Mouse (Mus musculus) liver, embryonic 14.5 days (tissue): ENCODE data around the gene Lrsam1. TPM values are rescaled to one million over a fixed set of nuclear protein-coding genes. Genes with fewer than 3 reads are reported as not detected.
A peak's percentile ranks its signal among the peaks of the same experiment; 100 is the strongest.

Experiments used
- ATAC-seq: fragments of 200-750 bp; cut with Nextera tagmentation; 2 replicates; pipeline ENCODE4 v1.8.0; 2017; ENCODE audit warnings: moderate number of reproducible peaks, mild to moderate bottlenecking, moderate library complexity; ENCODE audit not compliant: insufficient read depth
- DNase-seq, 3 experiments: peaks; one replicate each; pipeline ENCODE4 v3.0.0-alpha.2; 2012 to 2013; ENCODE audit warnings: low read depth in 3 of 3, low spot score in 3 of 3
- H3K27ac ChIP-seq: fragments of 300-500 bp; sonication (generic); 2 replicates; pipeline ENCODE4 v1.5.1; 2014; ENCODE audit warnings: moderate library complexity, mild to moderate bottlenecking, control low read depth, inconsistent platforms
- H3K27me3 ChIP-seq: fragments of 300-500 bp; sonication (generic); 2 replicates; pipeline ENCODE4 v1.6.1; 2014; ENCODE audit warnings: mild to moderate bottlenecking, low read length, moderate library complexity; ENCODE audit not compliant: control insufficient read depth, insufficient read depth
- H3K36me3 ChIP-seq: fragments of 300-500 bp; sonication (generic); replicated peaks from 2 replicates; pipeline ENCODE4 v1.6.1; 2014; ENCODE audit warnings: low read depth; ENCODE audit not compliant: control insufficient read depth, insufficient read depth
- H3K4me1 ChIP-seq, 2 experiments: fragments of 200-500 bp in 1 of 2; fragments of 300-500 bp in 1 of 2; sonication (generic) in 1 of 2; replicated peaks; 2 replicates each; pipeline ENCODE4 v1.6.1; 2012 to 2014; ENCODE audit warnings: antibody characterized with exemption in 1 of 2, inconsistent platforms in 1 of 2, low read length in 1 of 2; ENCODE audit not compliant: control insufficient read depth in 2 of 2, insufficient read depth in 2 of 2
- H3K4me2 ChIP-seq: fragments of 300-500 bp; sonication (generic); 2 replicates; pipeline ENCODE4 v1.6.1; 2014; ENCODE audit warnings: low read depth, mild to moderate bottlenecking, control low read depth, moderate library complexity
- H3K4me3 ChIP-seq, 2 experiments: fragments of 200-500 bp in 1 of 2; fragments of 300-500 bp in 1 of 2; sonication (generic) in 1 of 2; 2 replicates each; pipeline ENCODE4 v1.5.1; 2012 to 2014; ENCODE audit warnings: low read depth in 2 of 2, low read length in 2 of 2, mild to moderate bottlenecking in 2 of 2, control low read depth in 1 of 2, inconsistent platforms in 1 of 2, moderate library complexity in 1 of 2; ENCODE audit not compliant: insufficient read depth in 1 of 2
- H3K9ac ChIP-seq: fragments of 300-500 bp; sonication (generic); replicated peaks from 2 replicates; pipeline ENCODE4 v1.6.1; 2014; ENCODE audit warnings: mild to moderate bottlenecking, control low read depth, moderate library complexity
- H3K9me3 ChIP-seq: fragments of 300-500 bp; sonication (generic); 2 replicates; pipeline ENCODE4 v1.6.1; 2016; ENCODE audit warnings: low read length, mixed read lengths; ENCODE audit not compliant: control insufficient read depth
- CTCF ChIP-seq: IDR thresholded peaks from 2 replicates; pipeline ENCODE4 v1.5.1; 2016; ENCODE audit warnings: antibody characterized with exemption, low read depth, control low read depth
- EP300 ChIP-seq: IDR thresholded peaks from 2 replicates; pipeline ENCODE4 v1.6.1; 2016; ENCODE audit warnings: antibody characterized with exemption, low read depth
- WGBS: fragments of 180-500 bp; shearing (Covaris S2); extraction: QIAGEN DNeasy Blood & Tissue Kit; methylation state at CpG from one replicate; pipeline ENCODE4 v1.1.7; 2014; ENCODE audit not compliant: insufficient replicate concordance; 5-methylcytosine and 5-hydroxymethylcytosine counted together
- polyA plus RNA-seq, 2 experiments: library from polyadenylated mRNA; depleted of rRNA in 1 of 2; stranded (reverse) in 1 of 2; unstranded in 1 of 2; fragments of >200 nt; fragmentation: Nextera tagmentation in 1 of 2; extraction: Ambion mirVana in 1 of 2; gene quantifications; 2 replicates each; pipeline versions ENCODE4 v1.2.1 to v1.2.3; 2012 to 2014

Gene Lrsam1
- polyA plus RNA-seq, 2 experiments, result 1.1 to 2.5 TPM

GRCm38 (mm10) chr2:32965511-32966183 lies 4.2 kb upstream of the Lrsam1 start:
- Histone ChIP-seq H3K9ac (peak overlapping the region; percentile 92), H3K27ac (peak overlapping the region; percentile 86), H3K36me3 (peaks cover 19% of the 10 kb centered on the region), H3K4me2 (peak overlapping the region; percentile 89), H3K4me3 (peak overlapping the region in 1 of 2 experiments; percentile 80; a peak in 2 of 4 replicates), H3K9me3 (no peaks in the 10 kb centered on the region), H3K27me3 (no peaks in the 10 kb centered on the region), H3K4me1 (peaks cover 11 to 24% of the 10 kb centered on the region in 2 experiments)
- no peak for ATAC-seq
- whole genome bisulfite sequencing, result 8% methylated on average over 7 of the region's 7 CpGs
- DNase-seq, result no peak
- TF ChIP-seq CTCF (no peak), EP300 (no peak)

- WGBS, result 22% methylated on average over 10 of the region's 10 CpGs
- Histone ChIP-seq H3K4me1 (peaks cover 11 to 26% of the 10 kb centered on the region in 2 experiments), H3K9ac (peak overlapping the region; percentile 16; the same call in 1 of the 2 replicates), H3K4me2 (peak overlapping the region; percentile 86), H3K4me3 (no peak overlapping the region; a peak in 1 of 4 replicates), H3K27me3 (no peaks in the 10 kb centered on the region), H3K36me3 (peaks cover 19% of the 10 kb centered on the region), H3K9me3 (no peaks in the 10 kb centered on the region), H3K27ac (peak overlapping the region; percentile 33)
- ATAC-seq (no peak), DNase-seq (no peak)
- TF ChIP-seq CTCF, result no peak
- no peak for TF ChIP-seq EP300
Observed at GRCm38 (mm10) chr2:32964659-32965457, 3.4 kb upstream of the Lrsam1 start.

GRCm38 (mm10) chr2:32963981-32964380 lies 2.6 kb upstream of the Lrsam1 start:
- no peaks in the 10 kb centered on the region for H3K9me3 ChIP-seq

GRCm38 (mm10) chr2:32963544-32963943 lies 2.1 kb upstream of the Lrsam1 start:
- peak overlapping the region; percentile 71 to 77 for H3K4me3 ChIP-seq
- DNase-seq (no peak), ATAC-seq (no peak)
- WGBS, result 36% methylated on average over 4 of the region's 4 CpGs
- no peaks in the 10 kb centered on the region for H3K9me3 ChIP-seq
- no peaks in the 10 kb centered on the region for H3K27me3 ChIP-seq
- peaks cover 11 to 26% of the 10 kb centered on the region in 2 experiments for H3K4me1 ChIP-seq
- H3K36me3 ChIP-seq, result peaks cover 19% of the 10 kb centered on the region
- peak overlapping the region; percentile 88 for H3K9ac ChIP-seq
- TF ChIP-seq CTCF, result no peak
- TF ChIP-seq EP300, result no peak
- peak overlapping the region; percentile 86 for H3K4me2 ChIP-seq
- H3K27ac ChIP-seq, result peak overlapping the region; percentile 68

More at GRCm38 (mm10) chr2:32963981-32964380, 2.6 kb upstream of the Lrsam1 start:
- Histone ChIP-seq H3K4me2 (peak overlapping the region; percentile 86), H3K9ac (peak overlapping the region; percentile 88; the same call in 1 of the 2 replicates), H3K4me1 (peaks cover 11 to 26% of the 10 kb centered on the region in 2 experiments), H3K27me3 (no peaks in the 10 kb centered on the region), H3K27ac (no peak overlapping the region; the same call in 1 of the 2 replicates), H3K36me3 (peaks cover 19% of the 10 kb centered on the region), H3K4me3 (peak overlapping the region; percentile 71 to 77; a peak in 3 of 4 replicates)
- no peak for DNase-seq
- no peak for TF ChIP-seq CTCF
- TF ChIP-seq EP300, result no peak
- WGBS, result 26% methylated on average over 1 of the region's 1 CpGs
- no peak for ATAC-seq

GRCm38 (mm10) chr2:32962875-32963220 lies 1.4 kb upstream of the Lrsam1 start:
- 2% methylated on average over 9 of the region's 9 CpGs for WGBS
- peak overlapping the region; percentile 68 for H3K27ac ChIP-seq
- H3K4me3 ChIP-seq, result peak overlapping the region; percentile 71 to 77
- no peaks in the 10 kb centered on the region for H3K9me3 ChIP-seq
- H3K27me3 ChIP-seq, result no peaks in the 10 kb centered on the region
- ATAC-seq (no peak), DNase-seq (no peak)
- peaks cover 11 to 23% of the 10 kb centered on the region in 2 experiments for H3K4me1 ChIP-seq
- TF ChIP-seq CTCF, result no peak
- TF ChIP-seq EP300, result no peak
- H3K4me2 ChIP-seq, result peak overlapping the region; percentile 86
- H3K9ac ChIP-seq, result peak overlapping the region; percentile 88
- H3K36me3 ChIP-seq, result peaks cover 19% of the 10 kb centered on the region
